In the genomic region with DNA sequence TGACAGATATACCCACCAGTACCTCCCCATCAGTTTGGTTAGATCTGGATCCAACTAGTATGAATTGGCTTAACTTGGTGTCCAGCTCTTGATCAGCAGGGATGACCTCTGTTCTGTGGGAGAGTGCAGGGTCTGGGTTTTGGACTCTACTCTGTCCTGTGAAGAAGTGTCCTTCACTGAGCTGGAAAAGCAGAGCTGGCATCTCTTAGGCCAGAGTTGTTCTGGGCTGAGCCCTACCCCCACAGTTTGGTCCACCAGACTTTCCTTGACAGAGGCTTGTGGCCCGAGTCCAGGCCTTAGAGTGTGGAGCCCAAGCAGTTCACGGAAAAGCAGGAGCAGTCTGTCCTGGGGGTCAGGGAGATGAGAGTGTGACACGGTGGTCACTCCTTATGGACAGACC, we compare ENCODE assay signal across 8 mouse cellular contexts. TPM values are rescaled to one million over a fixed set of nuclear protein-coding genes. Genes with fewer than 3 reads are reported as not detected.
A peak's percentile ranks its signal among the peaks of the same experiment; 100 is the strongest.
DNase-seq lines count a peak whose midpoint lies in the region; ATAC-seq lines count a peak whose summit lies in the region.

No protein-coding gene starts in this region.

- ATAC-seq in forebrain, embryonic 13.5 days: no peak
- no peak for ATAC-seq in neural tube, embryonic 13.5 days (ENCODE audit: low read depth)

- no peaks in the 10 kb centered on the region for H3K9me3 ChIP-seq in forebrain, embryonic 13.5 days (replicated peaks)
- no peaks in the 10 kb centered on the region for H3K9me3 ChIP-seq in neural tube, embryonic 13.5 days

- peak; percentile 20 for DNase-seq in left cerebral cortex, postnatal 4 days
- DNase-seq in left cerebral cortex, postnatal 10 days (ENCODE audit: extremely low spot score in 1 of 2, low spot score in 2 of 2): no peak
- DNase-seq in kidney, postnatal 14 days: peak; percentile 71
- no peak for DNase-seq in ovary, adult 18-20 months (ENCODE audit: low spot score)
- no peak for DNase-seq in urinary bladder, postnatal 4 days (ENCODE audit: low spot score in 2 of 2)
- DNase-seq in right cerebral cortex, postnatal 25 days: no peak

- intact Hi-C loops in left cerebral cortex, postnatal 4 days (cut with DNase I): no loop called here
- intact Hi-C loops in left cerebral cortex, postnatal 10 days (cut with DNase I): loop anchor here (5.0 to 10.0 kb wide), 2 partner anchors 42 to 110 kb away; partner anchors contain the start of gene Kansl3

- peaks cover 4% of the 10 kb centered on the region; the same call in 1 of the 2 replicates for H3K27me3 ChIP-seq in forebrain, embryonic 13.5 days
- no peaks in the 10 kb centered on the region for H3K27me3 ChIP-seq in neural tube, embryonic 13.5 days

- no peak overlapping the region for H3K9ac ChIP-seq in forebrain, embryonic 13.5 days
- no peak overlapping the region for H3K9ac ChIP-seq in neural tube, embryonic 13.5 days

- H3K4me3 ChIP-seq in forebrain, embryonic 13.5 days: no peak overlapping the region
- H3K4me3 ChIP-seq in neural tube, embryonic 13.5 days: no peak overlapping the region

- H3K4me1 ChIP-seq in forebrain, embryonic 13.5 days: peaks cover 67% of the 10 kb centered on the region
- peaks cover 62% of the 10 kb centered on the region for H3K4me1 ChIP-seq in neural tube, embryonic 13.5 days (replicated peaks)

- H3K27ac ChIP-seq in forebrain, embryonic 13.5 days: no peak overlapping the region
- no peak overlapping the region for H3K27ac ChIP-seq in neural tube, embryonic 13.5 days (replicated peaks)

- WGBS in forebrain, embryonic 13.5 days: 75% methylated on average over 3 of the region's 3 CpGs
- WGBS in neural tube, embryonic 13.5 days: 72% methylated on average over 3 of the region's 3 CpGs

- peak overlapping the region; percentile 75 for H3K4me2 ChIP-seq in forebrain, embryonic 13.5 days
- peak overlapping the region; percentile 64 for H3K4me2 ChIP-seq in neural tube, embryonic 13.5 days

- H3K36me3 ChIP-seq in forebrain, embryonic 13.5 days (ENCODE audit: poor library complexity, severe bottlenecking): no peaks in the 10 kb centered on the region
- H3K36me3 ChIP-seq in neural tube, embryonic 13.5 days: no peaks in the 10 kb centered on the region

RNA-seq across cellular contexts. Expression of gene Cnnm4, which starts 3.2 kb away (rescaled TPM):
- total RNA-seq in left cerebral cortex, postnatal 4 days (2021): 10 to 100 TPM; 13.6 to 14.3 TPM
- total RNA-seq in left cerebral cortex, postnatal 10 days (2021): 10 to 100 TPM; 12.7 to 13.7 TPM
- 10.0 and 10.2 TPM in 2 replicates for polyA plus RNA-seq in forebrain, embryonic 13.5 days (2015; fragmentation: Nextera tagmentation; extraction: Ambion mirVana)
- 9.3 and 10.3 TPM in 2 replicates for polyA plus RNA-seq in neural tube, embryonic 13.5 days (2015; fragmentation: Nextera tagmentation; extraction: Ambion mirVana)

RNA-seq across cellular contexts. Expression of gene Lman2l, which starts 29.6 kb away (rescaled TPM):
- 10 to 100 TPM; 40.7 to 45.7 TPM for total RNA-seq in left cerebral cortex, postnatal 4 days (2021)
- 10 to 100 TPM; 37.8 to 40.5 TPM for total RNA-seq in left cerebral cortex, postnatal 10 days (2021)
- polyA plus RNA-seq in forebrain, embryonic 13.5 days (2015; fragmentation: Nextera tagmentation; extraction: Ambion mirVana): 56.4 and 59.5 TPM in 2 replicates
- 73.1 and 74.6 TPM in 2 replicates for polyA plus RNA-seq in neural tube, embryonic 13.5 days (2015; fragmentation: Nextera tagmentation; extraction: Ambion mirVana)

RNA-seq across cellular contexts. Expression of gene Cnnm3, which starts 37.0 kb away (rescaled TPM):
- 10 to 100 TPM; 39.3 to 40.0 TPM for total RNA-seq in left cerebral cortex, postnatal 4 days (2021)
- 10 to 100 TPM; 30.3 to 34.1 TPM for total RNA-seq in left cerebral cortex, postnatal 10 days (2021)
- 5.3 and 5.7 TPM in 2 replicates for polyA plus RNA-seq in forebrain, embryonic 13.5 days (2015; fragmentation: Nextera tagmentation; extraction: Ambion mirVana)
- polyA plus RNA-seq in neural tube, embryonic 13.5 days (2015; fragmentation: Nextera tagmentation; extraction: Ambion mirVana): 3.4 and 4.2 TPM in 2 replicates

Comparison
In these comparisons a context has a peak if more than half of its experiments do, and no peak if none do; other contexts are left out.
1. DNase-seq: peak in left cerebral cortex, postnatal 4 days (single experiment) and kidney, postnatal 14 days (single experiment); none in left cerebral cortex, postnatal 10 days (0 of 2), ovary, adult 18-20 months (single experiment), urinary bladder, postnatal 4 days (0 of 2) and right cerebral cortex, postnatal 25 days (single experiment).